Mouse (Mus musculus) embryonic facial prominence, embryonic 14.5 days (tissue): ENCODE data around the gene Cdyl2. TPM values are rescaled to one million over a fixed set of nuclear protein-coding genes. Genes with fewer than 3 reads are reported as not detected.

Experiments used
- ATAC-seq: fragments of 200-750 bp; cut with Nextera tagmentation; 2 replicates; pipeline ENCODE4 v1.8.0; 2017; ENCODE audit warnings: low read depth, moderate number of reproducible peaks, moderate TSS enrichment
- DNase-seq: peaks from one replicate; pipeline ENCODE4 v3.0.0-alpha.2; 2015; ENCODE audit warnings: low spot score
- H3K27ac ChIP-seq: fragments of 300-500 bp; sonication (generic); replicated peaks from 2 replicates; pipeline ENCODE4 v1.5.1; 2014; ENCODE audit warnings: low read depth, mild to moderate bottlenecking, low read length, moderate library complexity
- H3K27me3 ChIP-seq: fragments of 300-500 bp; sonication (generic); replicated peaks from 2 replicates; pipeline ENCODE4 v1.6.1; 2014; ENCODE audit warnings: low read length; ENCODE audit not compliant: control insufficient read depth, insufficient read depth
- H3K36me3 ChIP-seq: fragments of 300-500 bp; sonication (generic); 2 replicates; pipeline ENCODE4 v1.6.1; 2014; ENCODE audit warnings: low read length, mixed read lengths; ENCODE audit not compliant: control insufficient read depth, insufficient read depth
- H3K4me1 ChIP-seq: fragments of 300-500 bp; sonication (generic); 2 replicates; pipeline ENCODE4 v1.6.1; 2014; ENCODE audit warnings: antibody characterized with exemption, low read length; ENCODE audit not compliant: control insufficient read depth, insufficient read depth
- H3K4me2 ChIP-seq: fragments of 300-500 bp; sonication (generic); 2 replicates; pipeline ENCODE4 v1.6.1; 2014; ENCODE audit warnings: low read depth, mild to moderate bottlenecking, low read length, moderate library complexity, mixed read lengths
- H3K4me3 ChIP-seq: fragments of 300-500 bp; sonication (generic); 2 replicates; pipeline ENCODE4 v1.5.1; 2014; ENCODE audit warnings: low read depth, mild to moderate bottlenecking, low read length
- H3K9ac ChIP-seq: fragments of 300-500 bp; sonication (generic); 2 replicates; pipeline ENCODE4 v1.6.1; 2014; ENCODE audit warnings: low read depth, mild to moderate bottlenecking, low read length, moderate library complexity, mixed read lengths
- H3K9me3 ChIP-seq: fragments of 300-500 bp; sonication (generic); 2 replicates; pipeline ENCODE4 v1.6.1; 2016; ENCODE audit warnings: low read length; ENCODE audit not compliant: control insufficient read depth
- WGBS: fragments of 180-500 bp; shearing (Covaris S2); extraction: QIAGEN DNeasy Blood & Tissue Kit; methylation state at CpG from one replicate; pipeline ENCODE4 v1.1.7; 2014; 5-methylcytosine and 5-hydroxymethylcytosine counted together
- polyA plus RNA-seq: library from polyadenylated mRNA; unstranded; fragments of >200 nt; fragmentation: Nextera tagmentation; extraction: Ambion mirVana; gene quantifications from 2 replicates; pipeline ENCODE4 v1.2.1, GENCODE M21; 2014

Cdyl2 gene
- polyA plus RNA-seq, 1 experiment from 2014 or later = 9.3 TPM

- Histone ChIP-seq H3K27ac (no peak overlapping the region), H3K36me3 (no peaks in the 10 kb centered on the region), H3K4me1 (no peaks in the 10 kb centered on the region), H3K4me3 (no peak overlapping the region), H3K27me3 (no peaks in the 10 kb centered on the region), H3K9me3 (no peaks in the 10 kb centered on the region), H3K4me2 (no peak overlapping the region), H3K9ac (no peak overlapping the region)
- no peak for ATAC-seq
- WGBS = 92% methylated on average over 1 of the region's 1 CpGs
- no peak for DNase-seq
These were observed 7.9 kb upstream of the Cdyl2 start for GRCm38 (mm10) chr8:116740726-116741125.

GRCm38 (mm10) chr8:116735306-116735705 lies 2.5 kb upstream of the Cdyl2 start:
- 44% methylated on average over 5 of the region's 5 CpGs for WGBS
- Histone ChIP-seq H3K4me1 (peaks cover 7% of the 10 kb centered on the region; the same call in 1 of the 2 replicates), H3K27ac (no peak overlapping the region), H3K4me3 (no peak overlapping the region), H3K9ac (no peak overlapping the region), H3K9me3 (no peaks in the 10 kb centered on the region), H3K36me3 (no peaks in the 10 kb centered on the region), H3K4me2 (no peak overlapping the region), H3K27me3 (peaks cover 10% of the 10 kb centered on the region; the same call in 1 of the 2 replicates)
- DNase-seq (peak; percentile 12), ATAC-seq (no peak)

GRCm38 (mm10) chr8:116734176-116734575 lies 1.4 kb upstream of the Cdyl2 start:
- no peak overlapping the region for H3K4me3 ChIP-seq
- ATAC-seq (no peak), DNase-seq (no peak)
- peaks cover 7% of the 10 kb centered on the region; the same call in 1 of the 2 replicates for H3K4me1 ChIP-seq
- H3K27me3 ChIP-seq = peaks cover 10% of the 10 kb centered on the region; the same call in 1 of the 2 replicates
- no peaks in the 10 kb centered on the region for H3K36me3 ChIP-seq
- H3K9ac ChIP-seq = no peak overlapping the region
- 51% methylated on average over 9 of the region's 9 CpGs for WGBS
- peaks cover 2% of the 10 kb centered on the region for H3K9me3 ChIP-seq
- H3K4me2 ChIP-seq = no peak overlapping the region
- H3K27ac ChIP-seq = no peak overlapping the region

- Histone ChIP-seq H3K36me3 (no peaks in the 10 kb centered on the region), H3K27ac (peak overlapping the region; percentile 81; the same call in 1 of the 2 replicates), H3K4me3 (peak overlapping the region; percentile 82), H3K9me3 (peaks cover 8% of the 10 kb centered on the region), H3K9ac (peak overlapping the region; percentile 83; the same call in 1 of the 2 replicates), H3K4me1 (peaks cover 7% of the 10 kb centered on the region; the same call in 1 of the 2 replicates), H3K4me2 (peak overlapping the region; percentile 70), H3K27me3 (peaks cover 10% of the 10 kb centered on the region; the same call in 1 of the 2 replicates)
- no peak for ATAC-seq
- DNase-seq = no peak
- WGBS = 26% methylated on average over 3 of the region's 3 CpGs
These were observed 840 bp upstream of the Cdyl2 start for GRCm38 (mm10) chr8:116733648-116734014.

- peak; percentile 45 for DNase-seq
- Histone ChIP-seq H3K27me3 (peaks cover 10% of the 10 kb centered on the region; the same call in 1 of the 2 replicates), H3K9ac (peak overlapping the region; percentile 83), H3K4me3 (peak overlapping the region; percentile 82), H3K36me3 (no peaks in the 10 kb centered on the region), H3K9me3 (peaks cover 8% of the 10 kb centered on the region), H3K4me2 (peak overlapping the region; percentile 70), H3K27ac (peak overlapping the region; percentile 81), H3K4me1 (peaks cover 7% of the 10 kb centered on the region; the same call in 1 of the 2 replicates)
- 1% methylated on average over 25 of the region's 46 CpGs for WGBS
- ATAC-seq = peak; percentile 76
These were observed 661 bp downstream of the Cdyl2 start for GRCm38 (mm10) chr8:116731976-116732683.

GRCm38 (mm10) chr8:116721451-116721850 lies 11.3 kb downstream of the Cdyl2 start:
- no peak for ATAC-seq
- H3K27ac ChIP-seq = no peak overlapping the region
- H3K36me3 ChIP-seq = no peaks in the 10 kb centered on the region
- H3K4me2 ChIP-seq = no peak overlapping the region
- no peaks in the 10 kb centered on the region for H3K27me3 ChIP-seq
- DNase-seq = no peak
- no peak overlapping the region for H3K9ac ChIP-seq
- peaks cover 26% of the 10 kb centered on the region; the same call in 1 of the 2 replicates for H3K9me3 ChIP-seq
- H3K4me3 ChIP-seq = no peak overlapping the region
- H3K4me1 ChIP-seq = no peaks in the 10 kb centered on the region
- WGBS = 83% methylated on average over 2 of the region's 2 CpGs

GRCm38 (mm10) chr8:116707496-116707895 lies 25.3 kb downstream of the Cdyl2 start:
- peaks cover 10% of the 10 kb centered on the region for H3K9me3 ChIP-seq
- 80% methylated on average over 3 of the region's 3 CpGs for whole genome bisulfite sequencing
- no peak overlapping the region for H3K9ac ChIP-seq
- no peak overlapping the region for H3K4me3 ChIP-seq
- no peak overlapping the region for H3K27ac ChIP-seq
- no peaks in the 10 kb centered on the region for H3K36me3 ChIP-seq
- no peak for DNase-seq
- no peak overlapping the region for H3K4me2 ChIP-seq
- no peak for ATAC-seq
- H3K4me1 ChIP-seq = no peaks in the 10 kb centered on the region
- no peaks in the 10 kb centered on the region for H3K27me3 ChIP-seq

- H3K9ac ChIP-seq = no peak overlapping the region
- H3K27me3 ChIP-seq = no peaks in the 10 kb centered on the region
- peaks cover 10% of the 10 kb centered on the region; the same call in 1 of the 2 replicates for H3K9me3 ChIP-seq
- no peak overlapping the region for H3K4me3 ChIP-seq
- no peak overlapping the region for H3K4me2 ChIP-seq
- ATAC-seq (no peak), DNase-seq (no peak)
- WGBS = 77% methylated on average over 6 of the region's 6 CpGs
- no peak overlapping the region for H3K27ac ChIP-seq
- no peaks in the 10 kb centered on the region for H3K4me1 ChIP-seq
- H3K36me3 ChIP-seq = no peaks in the 10 kb centered on the region
These were observed 30.3 kb downstream of the Cdyl2 start for GRCm38 (mm10) chr8:116702501-116702900.

GRCm38 (mm10) chr8:116692931-116693330 lies 39.9 kb downstream of the Cdyl2 start:
- Histone ChIP-seq H3K4me2 (no peak overlapping the region), H3K9me3 (no peaks in the 10 kb centered on the region), H3K36me3 (no peaks in the 10 kb centered on the region), H3K9ac (no peak overlapping the region), H3K27ac (no peak overlapping the region), H3K4me3 (no peak overlapping the region), H3K27me3 (no peaks in the 10 kb centered on the region), H3K4me1 (no peaks in the 10 kb centered on the region)
- DNase-seq = peak; percentile 19
- ATAC-seq = no peak
- WGBS = 77% methylated on average over 15 of the region's 15 CpGs
